Mouse (Mus musculus): Measurements from ENCODE around the gene Rps6ka2. TPM values are rescaled to one million over a fixed set of nuclear protein-coding genes. Genes with fewer than 3 reads are reported as not detected.

Rps6ka2 gene
- total RNA-seq, 2 experiments from 2014 or later, result 34.4 to 34.6 TPM

DNA sequence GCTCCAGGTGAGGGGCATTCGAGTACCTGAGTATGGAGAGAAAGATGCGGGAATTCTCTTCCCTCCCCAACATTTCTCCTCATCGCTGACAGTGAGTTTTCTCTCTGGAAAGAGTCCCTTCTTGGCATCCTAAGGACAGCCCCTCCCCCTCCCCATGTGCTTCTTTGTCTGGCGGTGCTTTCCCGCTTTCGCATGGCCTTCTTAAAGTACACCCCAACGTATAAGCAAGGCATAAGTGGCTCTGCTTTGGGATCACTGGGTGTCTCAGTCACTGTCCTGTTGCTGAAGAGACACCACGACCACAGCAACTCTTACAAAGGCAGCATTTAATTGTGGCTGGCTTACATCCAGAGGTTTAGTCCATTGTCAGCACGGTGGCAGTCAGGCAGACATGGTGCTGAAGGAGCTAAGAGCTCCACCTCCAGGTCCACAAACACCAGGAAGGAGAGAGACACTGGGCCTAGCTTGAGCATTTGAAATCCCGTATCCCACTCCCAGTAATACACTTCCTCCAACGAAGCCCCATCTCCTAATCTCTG lies 47.9 kb downstream of the Rps6ka2 start:
- TF ChIP-seq CTCF (conservative IDR thresholded peaks at IDR 0.05), result peak; percentile 10; the same call in 1 of the 2 replicates
- H3K4me3 ChIP-seq, result no peak overlapping the region
- no peak for DNase-seq (ENCODE audit: low spot score in 2 of 2)
- no peak overlapping the region for H3K27ac ChIP-seq

DNA sequence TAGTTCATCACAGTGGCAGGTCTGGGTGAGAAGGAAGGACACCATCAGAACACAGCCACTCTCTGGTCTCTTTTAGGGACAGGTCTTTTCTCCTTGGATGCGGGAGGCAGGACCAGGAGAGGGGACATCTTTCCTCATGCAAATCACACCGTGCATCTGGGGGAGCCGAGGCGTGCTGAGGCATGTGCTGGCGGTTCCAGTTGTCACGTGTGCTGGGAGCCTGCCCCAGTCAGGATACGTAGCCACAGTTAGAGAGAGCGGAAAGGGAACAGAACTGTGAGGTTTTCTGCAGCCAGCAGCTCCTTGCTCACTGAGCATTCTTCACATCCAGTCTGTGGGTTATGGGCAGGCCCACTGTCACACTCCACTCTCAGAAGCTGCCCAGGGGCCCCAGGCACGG lies 48.5 kb downstream of the Rps6ka2 start:
- DNase-seq (ENCODE audit: low spot score in 2 of 2), result no peak
- Histone ChIP-seq H3K27ac (peak overlapping the region; percentile 47; the same call in 1 of the 2 replicates), H3K4me3 (no peak overlapping the region)
- no peak for TF ChIP-seq CTCF (conservative IDR thresholded peaks at IDR 0.05)

DNA sequence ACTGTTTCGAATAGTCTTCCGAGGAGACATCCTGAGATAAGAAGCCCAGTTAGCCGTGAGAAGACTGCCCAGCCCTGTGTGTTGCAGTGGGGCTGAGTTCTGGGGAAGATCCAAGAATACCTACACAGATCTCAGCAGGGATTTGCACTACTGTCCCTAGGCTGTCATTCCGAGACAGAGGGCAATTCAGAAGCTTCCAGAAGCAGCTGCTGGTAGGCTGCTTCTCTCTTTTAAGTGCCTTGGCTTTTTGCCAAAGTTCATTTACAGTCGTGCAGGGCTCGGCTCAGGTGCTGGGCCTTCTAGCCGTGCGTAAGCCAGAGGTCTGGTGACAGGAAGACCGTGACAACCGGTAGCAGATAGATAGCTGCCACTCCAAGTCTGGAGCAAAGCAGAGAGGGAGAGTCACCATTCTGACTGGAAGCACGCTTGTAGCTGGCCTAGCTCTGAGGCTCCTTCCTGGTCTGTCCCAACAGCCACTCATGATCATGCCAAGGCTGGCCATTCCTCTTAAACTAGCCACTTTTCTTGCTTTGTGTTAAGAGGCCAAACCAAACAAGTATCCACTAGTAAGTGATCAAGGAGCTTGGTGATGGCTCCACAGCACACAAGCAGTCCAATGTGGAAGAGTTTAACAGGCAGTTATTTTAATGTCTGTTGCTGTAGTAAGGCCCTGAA lies 49.3 kb downstream of the Rps6ka2 start:
- Histone ChIP-seq H3K4me3 (no peak overlapping the region), H3K27ac (peak overlapping the region; percentile 47; the same call in 1 of the 2 replicates)
- no peak for TF ChIP-seq CTCF (conservative IDR thresholded peaks at IDR 0.05)
- no peak for DNase-seq (ENCODE audit: low spot score in 2 of 2)

DNA sequence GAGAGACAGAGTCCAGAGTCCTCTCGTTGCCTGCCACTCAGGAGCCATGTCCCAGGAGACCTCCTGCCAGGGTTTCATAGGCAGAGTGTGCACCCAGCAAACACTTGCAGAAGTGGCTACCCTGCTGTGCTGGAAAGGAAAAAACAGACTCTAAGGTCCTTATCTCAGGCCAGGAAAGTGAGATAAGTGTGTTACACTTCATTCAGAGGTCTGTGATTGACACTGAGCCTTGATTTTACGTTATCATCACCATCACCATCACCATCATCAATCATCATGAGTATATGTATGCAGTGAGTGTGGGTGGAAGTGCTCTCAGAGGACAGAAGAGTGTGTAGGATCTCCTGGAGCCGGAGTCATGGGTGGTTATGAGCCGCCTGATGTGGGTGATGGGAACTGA lies 51.4 kb downstream of the Rps6ka2 start:
- H3K4me3 ChIP-seq, result no peak overlapping the region
- DNase-seq (ENCODE audit: low spot score in 2 of 2), result no peak
- no peak for TF ChIP-seq CTCF (conservative IDR thresholded peaks at IDR 0.05)
- no peak overlapping the region for H3K27ac ChIP-seq

DNA sequence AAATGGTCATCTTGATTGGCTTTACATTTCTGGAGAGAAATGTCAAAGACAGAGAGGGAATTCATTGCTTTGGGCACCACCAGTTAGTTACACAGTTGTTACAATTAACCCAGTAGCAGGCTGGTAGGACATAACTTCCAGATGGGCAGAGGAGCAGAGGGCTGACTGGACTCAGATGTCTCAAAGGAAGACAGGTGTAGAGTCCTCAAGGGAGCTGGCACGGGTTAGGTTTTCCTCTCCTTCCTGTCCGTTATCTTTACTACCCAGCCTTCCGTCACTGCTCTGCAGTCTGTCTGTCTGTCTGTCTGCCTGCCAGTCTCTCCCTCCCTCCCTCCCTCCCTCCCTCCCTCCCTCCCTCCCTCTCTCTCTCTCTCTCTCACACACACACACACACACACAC lies 52.3 kb downstream of the Rps6ka2 start:
- H3K4me3 ChIP-seq, result no peak overlapping the region
- no peak for TF ChIP-seq CTCF (conservative IDR thresholded peaks at IDR 0.05)
- DNase-seq (ENCODE audit: low spot score in 2 of 2), result no peak
- H3K27ac ChIP-seq, result no peak overlapping the region

DNA sequence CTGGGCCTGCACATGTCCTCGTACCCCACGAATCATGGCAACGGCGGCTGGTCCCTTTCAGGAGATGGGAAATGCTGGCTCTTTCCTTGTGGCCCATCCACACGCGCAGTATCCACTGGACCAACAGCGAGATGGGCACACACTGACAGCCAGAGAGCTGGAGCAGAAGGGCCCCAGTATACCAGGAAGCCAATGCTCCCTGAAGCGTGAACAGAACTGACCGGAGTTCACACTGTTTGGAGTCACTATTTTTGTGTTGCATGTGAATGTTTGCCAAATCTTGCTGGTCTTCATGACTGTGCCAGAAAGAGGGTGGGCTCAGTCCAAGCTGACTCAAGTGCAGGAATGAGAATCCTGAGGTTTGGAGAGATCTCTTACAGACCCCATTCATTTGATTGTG lies 58.6 kb downstream of the Rps6ka2 start:
- H3K4me3 ChIP-seq, result no peak overlapping the region
- TF ChIP-seq CTCF (conservative IDR thresholded peaks at IDR 0.05), result no peak
- no peak for DNase-seq (ENCODE audit: low spot score in 2 of 2)
- no peak overlapping the region for H3K27ac ChIP-seq

DNA sequence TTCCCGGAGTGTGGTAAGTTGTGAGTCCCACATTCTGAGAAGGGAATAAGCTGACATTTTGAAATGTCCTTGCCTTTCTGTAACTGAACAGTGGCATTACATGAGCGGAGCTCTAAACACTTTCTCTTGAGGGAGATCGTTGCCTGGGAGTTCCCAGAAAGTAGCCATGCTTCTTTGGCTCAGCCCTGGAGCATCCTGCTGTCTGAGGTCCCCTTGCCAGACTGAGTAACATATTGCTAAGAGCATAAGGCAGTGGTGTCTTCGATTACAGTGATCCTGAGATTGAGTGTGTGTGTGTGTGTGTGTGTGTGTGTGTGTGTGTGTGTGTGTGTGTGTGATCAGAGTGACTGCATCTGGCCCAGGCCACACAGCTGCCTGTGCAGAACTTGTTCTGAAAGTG lies 61.4 kb downstream of the Rps6ka2 start:
- Histone ChIP-seq H3K27ac (no peak overlapping the region), H3K4me3 (no peak overlapping the region)
- DNase-seq (ENCODE audit: low spot score in 2 of 2), result no peak

DNA sequence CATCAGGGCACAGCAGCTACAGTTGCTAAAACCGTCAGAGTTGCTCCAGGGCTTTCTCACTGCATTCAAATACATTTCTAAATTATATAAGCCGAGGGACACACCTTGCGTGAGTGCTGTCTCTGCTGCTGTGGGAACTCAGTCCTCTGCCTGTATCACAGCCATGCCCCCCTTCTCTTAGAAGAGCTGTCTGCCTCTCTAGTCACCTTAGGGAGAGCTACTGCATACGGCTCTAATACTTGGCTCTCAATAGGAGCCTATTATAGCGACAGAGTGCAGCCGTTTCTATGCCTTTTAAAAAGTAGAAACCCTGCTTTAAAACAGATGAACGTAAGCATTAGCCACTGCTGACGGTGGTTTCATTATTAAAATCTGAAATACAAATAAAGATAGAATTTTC lies 61.9 kb downstream of the Rps6ka2 start:
- H3K27ac ChIP-seq, result no peak overlapping the region
- no peak for TF ChIP-seq CTCF (conservative IDR thresholded peaks at IDR 0.05)
- DNase-seq (ENCODE audit: low spot score in 2 of 2), result no peak
- H3K4me3 ChIP-seq, result no peak overlapping the region

More for the DNA sequence above, 61.4 kb downstream of the Rps6ka2 start:
- TF ChIP-seq CTCF (conservative IDR thresholded peaks at IDR 0.05), result no peak

DNA sequence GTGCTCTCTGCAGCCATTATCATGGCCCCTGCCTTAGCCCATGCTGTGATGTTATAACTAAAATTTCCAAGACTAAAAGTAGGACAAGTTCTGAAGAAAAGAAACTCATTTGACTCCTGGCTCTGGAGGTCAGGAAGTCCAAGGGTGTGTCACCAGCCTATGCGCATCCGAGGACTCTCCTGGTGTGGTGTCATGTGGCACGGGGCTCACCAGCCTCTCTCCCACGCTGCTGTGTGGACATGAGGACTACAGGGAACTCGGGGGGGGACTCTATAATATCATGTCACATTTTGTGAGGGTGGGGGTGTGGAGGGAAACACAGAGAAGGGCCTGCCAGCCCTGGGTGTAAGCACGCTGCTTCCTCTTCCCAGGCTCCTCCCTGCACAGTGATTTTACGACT lies 62.5 kb downstream of the Rps6ka2 start:
- Histone ChIP-seq H3K27ac (no peak overlapping the region), H3K4me3 (no peak overlapping the region)
- TF ChIP-seq CTCF (conservative IDR thresholded peaks at IDR 0.05), result no peak
- no peak for DNase-seq (ENCODE audit: low spot score in 2 of 2)

DNA sequence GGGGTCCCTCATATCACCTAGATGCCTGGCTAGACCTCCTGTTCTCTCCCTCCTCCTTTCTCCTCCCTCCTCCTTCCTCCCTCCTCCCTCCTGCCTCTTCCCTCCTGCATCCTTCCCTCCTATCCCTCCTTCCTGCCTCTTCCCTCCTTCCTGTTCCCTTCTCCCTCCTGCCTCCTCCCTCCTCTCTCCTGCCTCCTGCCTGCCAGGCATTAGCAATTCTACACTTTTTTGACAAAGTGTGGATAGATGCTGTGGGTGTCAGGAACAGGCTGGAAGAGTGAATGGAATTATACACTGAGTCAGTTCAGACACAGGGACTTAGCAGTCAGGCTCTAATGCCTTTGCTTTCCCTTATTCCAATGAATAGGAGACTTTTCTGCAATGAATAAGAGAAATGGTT lies 63.3 kb downstream of the Rps6ka2 start:
- no peak overlapping the region for H3K4me3 ChIP-seq
- peak; percentile 50 for TF ChIP-seq CTCF (conservative IDR thresholded peaks at IDR 0.05)

DNA sequence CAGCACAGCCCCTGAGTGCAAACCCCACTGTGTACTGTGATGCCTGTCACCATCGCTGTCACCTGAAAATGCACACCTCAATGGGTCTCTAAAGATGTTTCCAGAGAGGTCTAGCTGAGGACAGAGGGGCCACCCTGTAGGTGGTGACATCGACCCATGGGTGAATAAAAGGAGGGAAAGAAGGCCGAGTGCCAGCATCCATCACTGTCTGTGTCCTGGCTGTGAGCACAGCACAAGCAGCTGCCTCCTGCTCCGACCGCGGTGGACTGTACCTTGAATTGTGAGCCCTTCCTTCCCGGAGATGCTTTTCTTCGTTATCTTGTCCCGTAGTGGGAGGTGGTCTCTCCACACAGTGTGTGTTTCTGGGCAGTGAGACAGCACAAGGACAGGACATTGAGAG lies 67.8 kb downstream of the Rps6ka2 start:
- H3K4me3 ChIP-seq, result no peak overlapping the region
- no peak for DNase-seq (ENCODE audit: low spot score in 2 of 2)
- TF ChIP-seq CTCF (conservative IDR thresholded peaks at IDR 0.05), result no peak
- no peak overlapping the region for H3K27ac ChIP-seq

More for the DNA sequence above, 63.3 kb downstream of the Rps6ka2 start:
- DNase-seq (ENCODE audit: low spot score in 2 of 2), result peak in 1 of 2 experiments; percentile 56
- peak overlapping the region; percentile 46; the same call in 1 of the 2 replicates for H3K27ac ChIP-seq

DNA sequence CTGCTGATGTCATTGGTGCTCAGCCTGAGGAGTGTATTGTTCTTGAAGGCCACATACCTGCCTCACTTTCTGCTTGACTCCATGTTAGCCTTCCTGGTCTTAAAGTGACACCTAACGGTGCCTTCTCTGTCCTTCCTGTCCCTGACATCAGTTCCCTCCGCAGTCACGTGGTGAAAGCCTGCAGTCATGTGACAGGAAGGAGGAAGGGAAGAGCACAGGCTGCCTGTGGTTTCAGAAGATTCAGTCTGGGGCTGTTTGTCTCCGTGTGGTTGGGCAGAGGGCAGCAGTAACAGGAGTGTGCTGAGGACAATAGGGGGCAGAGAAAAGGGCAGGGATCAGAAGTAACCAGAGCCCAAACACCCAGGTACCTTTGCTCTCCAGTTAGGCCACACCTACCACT lies 68.9 kb downstream of the Rps6ka2 start:
- TF ChIP-seq CTCF (conservative IDR thresholded peaks at IDR 0.05), result no peak
- DNase-seq (ENCODE audit: low spot score in 2 of 2), result no peak
- H3K27ac ChIP-seq, result no peak overlapping the region
- H3K4me3 ChIP-seq, result no peak overlapping the region

DNA sequence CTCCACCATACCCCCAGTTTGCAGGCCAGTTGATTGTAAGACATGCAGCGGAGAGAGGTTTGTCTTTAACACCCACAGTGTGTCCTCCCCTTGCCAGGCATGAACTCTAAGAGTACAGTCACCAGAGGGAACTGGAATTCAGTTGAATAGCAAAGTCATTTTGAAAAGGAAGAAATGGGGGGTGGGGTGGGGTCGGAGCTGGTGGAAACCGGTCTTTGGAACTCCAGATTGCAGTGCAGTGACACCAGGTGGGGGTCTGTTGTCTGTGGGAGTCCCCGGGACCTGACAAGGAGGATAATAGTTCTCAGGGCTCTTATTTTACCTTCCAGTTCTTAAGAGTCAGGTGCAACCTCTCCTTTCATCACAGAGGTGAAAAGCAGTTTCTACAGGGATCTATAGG lies 70.6 kb downstream of the Rps6ka2 start:
- no peak overlapping the region for H3K4me3 ChIP-seq
- no peak for TF ChIP-seq CTCF (conservative IDR thresholded peaks at IDR 0.05)
- H3K27ac ChIP-seq, result no peak overlapping the region
- no peak for DNase-seq (ENCODE audit: low spot score in 2 of 2)

DNA sequence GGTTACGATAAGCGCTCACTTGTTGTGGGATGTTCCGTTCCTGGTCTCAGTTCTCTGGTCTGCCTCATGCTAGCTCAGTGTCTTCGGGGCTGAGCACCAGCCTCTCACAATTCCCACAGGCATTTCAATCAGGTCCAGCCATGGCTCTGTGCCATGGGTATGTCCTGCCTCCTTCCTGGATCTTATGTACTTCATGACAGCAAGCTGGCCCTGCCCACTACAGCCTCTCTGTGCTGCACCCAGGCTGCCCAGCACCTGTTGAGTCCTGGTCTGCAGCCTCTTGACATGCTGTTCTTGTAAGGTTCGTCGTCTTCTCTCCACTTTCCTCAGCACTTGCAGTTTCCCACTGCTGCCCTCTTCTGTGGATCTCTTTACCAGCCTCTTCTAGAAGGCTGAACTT lies 75.2 kb downstream of the Rps6ka2 start:
- Histone ChIP-seq H3K27ac (no peak overlapping the region), H3K4me3 (no peak overlapping the region)
- peak; percentile 49 for TF ChIP-seq CTCF (conservative IDR thresholded peaks at IDR 0.05)
- no peak for DNase-seq (ENCODE audit: low spot score in 2 of 2)

Measured in layer of hippocampus, adult 2 months (tissue).